Mouse (Mus musculus) CH12.LX (cell line): ENCODE measurements around the gene Pias4. TPM values are rescaled to one million over a fixed set of nuclear protein-coding genes. Genes with fewer than 3 reads are reported as not detected.
A peak's percentile ranks its signal among the peaks of the same experiment; 100 is the strongest.

ENCODE experiments used
- DNase-seq: peaks from one replicate; pipeline ENCODE4 v3.0.0-alpha.2; 2013; ENCODE audit errors: extremely low read depth
- H3K27ac ChIP-seq: 2 replicates; pipeline ENCODE4 v1.5.1; 2012; ENCODE audit warnings: low read depth, mild to moderate bottlenecking, control low read depth, moderate library complexity; ENCODE audit not compliant: insufficient read depth
- H3K27me3 ChIP-seq: replicated peaks from 2 replicates; pipeline ENCODE3; 2012; ENCODE audit warnings: inconsistent platforms
- H3K36me3 ChIP-seq, 2 experiments: replicated peaks in 1 of 2; 2 replicates each; pipeline versions ENCODE3 to v1.6.1; 2012; ENCODE audit warnings: inconsistent platforms in 1 of 2, low read length in 1 of 2, mild to moderate bottlenecking in 1 of 2, mixed read lengths in 1 of 2, moderate library complexity in 1 of 2; ENCODE audit not compliant: control insufficient read depth in 1 of 2, insufficient read depth in 1 of 2
- H3K4me1 ChIP-seq, 2 experiments: 2 replicates each; pipeline ENCODE4 v1.6.1; 2012; ENCODE audit warnings: inconsistent platforms in 1 of 2, moderate library complexity in 1 of 2; ENCODE audit not compliant: insufficient read depth in 2 of 2, control insufficient read depth in 1 of 2
- H3K4me2 ChIP-seq: 2 replicates; pipeline ENCODE4 v1.6.1; 2012; ENCODE audit warnings: low read depth, mild to moderate bottlenecking, control low read depth; ENCODE audit not compliant: poor library complexity, insufficient read depth, severe bottlenecking
- H3K4me3 ChIP-seq, 3 experiments: fragments of 150-350 bp in 1 of 3; sonication (generic) in 1 of 3; replicated peaks in 1 of 3; 2 replicates each; pipeline versions ENCODE3 to v1.5.1; 2011 to 2012; ENCODE audit warnings: low read depth in 2 of 3, low read length in 2 of 3, mild to moderate bottlenecking in 2 of 3, moderate library complexity in 2 of 3, control low read depth in 1 of 3, improper control_type of control experiment in 1 of 3, inconsistent platforms in 1 of 3, mixed read lengths in 1 of 3; ENCODE audit not compliant: poor library complexity in 1 of 3
- H3K79me2 ChIP-seq: replicated peaks from 2 replicates; pipeline ENCODE4 v1.6.1; 2012; ENCODE audit warnings: mild to moderate bottlenecking, moderate library complexity; ENCODE audit not compliant: control insufficient read depth, poor library complexity, insufficient read depth, severe bottlenecking; ENCODE audit errors: extremely low read depth
- H3K9ac ChIP-seq: 2 replicates; pipeline ENCODE4 v1.6.1; 2012; ENCODE audit warnings: low read depth, mild to moderate bottlenecking, control low read depth, moderate library complexity; ENCODE audit not compliant: insufficient read depth
- H3K9me3 ChIP-seq: replicated peaks from 2 replicates; pipeline ENCODE3; 2012; ENCODE audit warnings: low read length, inconsistent platforms, mixed read lengths
- BHLHE40 ChIP-seq: IDR thresholded peaks from 2 replicates; pipeline ENCODE4 v1.6.1; 2011; ENCODE audit warnings: mild to moderate bottlenecking, low read depth, low read length, improper control_type of control experiment
- CHD1 ChIP-seq: IDR thresholded peaks from 2 replicates; pipeline ENCODE4 v1.6.1; 2012; ENCODE audit warnings: low read depth, low read length, improper control_type of control experiment, inconsistent platforms
- CTCF ChIP-seq, 2 experiments: IDR thresholded peaks in 1 of 2; conservative IDR thresholded peaks in 1 of 2; 2 replicates each; pipeline ENCODE4 v1.5.1; 2011 to 2012; ENCODE audit warnings: low read depth in 2 of 2, low read length in 2 of 2, improper control_type of control experiment in 1 of 2, inconsistent platforms in 1 of 2, mild to moderate bottlenecking in 1 of 2, moderate library complexity in 1 of 2
- GABPA ChIP-seq: IDR thresholded peaks from 2 replicates; pipeline ENCODE4 v1.6.1; 2012; ENCODE audit warnings: low read depth, low read length, improper control_type of control experiment, inconsistent platforms; ENCODE audit not compliant: insufficient replicate concordance
- JUN ChIP-seq: IDR thresholded peaks from 2 replicates; pipeline ENCODE4 v1.6.1; 2011; ENCODE audit warnings: low read depth, mild to moderate bottlenecking, low read length, improper control_type of control experiment, moderate library complexity; ENCODE audit not compliant: insufficient read depth
- KAT2A ChIP-seq: IDR thresholded peaks from 2 replicates; pipeline ENCODE4 v1.6.1; 2012; ENCODE audit warnings: low read length, improper control_type of control experiment, inconsistent platforms; ENCODE audit not compliant: insufficient replicate concordance
- MAZ ChIP-seq: IDR thresholded peaks from 2 replicates; pipeline ENCODE4 v1.6.1; 2012; ENCODE audit warnings: low read depth, mild to moderate bottlenecking, inconsistent platforms, low read length, improper control_type of control experiment, moderate library complexity
- PAX5 ChIP-seq: IDR thresholded peaks from 2 replicates; pipeline ENCODE4 v1.6.1; 2012; ENCODE audit warnings: low read length, inconsistent platforms, mixed read lengths
- POLR2A ChIP-seq: IDR thresholded peaks from 2 replicates; pipeline ENCODE4 v1.6.1; 2011; ENCODE audit warnings: low read depth, mild to moderate bottlenecking, improper control_type of control experiment, low read length
- RAD21 ChIP-seq: IDR thresholded peaks from 2 replicates; pipeline ENCODE4 v1.6.1; 2011; ENCODE audit warnings: low read depth, mild to moderate bottlenecking, low read length, improper control_type of control experiment, moderate library complexity
- TCF12 ChIP-seq: IDR thresholded peaks from 2 replicates; pipeline ENCODE4 v1.6.1; 2014; ENCODE audit warnings: low read depth, mild to moderate bottlenecking, inconsistent platforms, low read length, improper control_type of control experiment
- ZC3H11A ChIP-seq: IDR thresholded peaks from 2 replicates; pipeline ENCODE4 v1.6.1; 2012; ENCODE audit warnings: low read depth, mild to moderate bottlenecking, inconsistent platforms, low read length, improper control_type of control experiment
- ZKSCAN1 ChIP-seq: IDR thresholded peaks from 2 replicates; pipeline ENCODE4 v1.6.1; 2012; ENCODE audit warnings: low read depth, inconsistent platforms, low read length, improper control_type of control experiment, borderline replicate concordance
- ZMIZ1 ChIP-seq: IDR thresholded peaks from 2 replicates; pipeline ENCODE4 v1.6.1; 2012; ENCODE audit warnings: low read depth, mild to moderate bottlenecking, inconsistent platforms, low read length, improper control_type of control experiment
- ZNF384 ChIP-seq: IDR thresholded peaks from 2 replicates; pipeline ENCODE4 v1.6.1; 2012; ENCODE audit warnings: low read depth, low read length, improper control_type of control experiment, inconsistent platforms
- dilution Hi-C: fragments of 300-500 bp; cut with MboI; formaldehyde crosslinking; loops from 2 replicates; pipeline ENCODE4 v1.14.3; 2020; ENCODE audit warnings: low sequenced_read_pairs; ENCODE audit not compliant: extremely low pct_unique_long_range_greater_than_20kb, extremely low pct_ligation_motif_present
- in situ Hi-C: fragments of 300-500 bp; cut with MboI; formaldehyde crosslinking; loops from 3 replicates; pipeline ENCODE4 v1.14.3; 2019; ENCODE audit warnings: low sequenced_read_pairs, low pct_ligation_motif_present, low pct_unique_long_range_greater_than_20kb, mixed read lengths
- polyA plus RNA-seq: library from polyadenylated mRNA; unstranded; fragments of >175 nt; gene quantifications from 2 replicates; pipeline ENCODE4 v1.2.1, GENCODE M21; 2012; ENCODE audit warnings: low read depth; ENCODE audit not compliant: insufficient read length
- total RNA-seq, 2 experiments: library from RNA; depleted of rRNA; stranded (reverse); fragments of 300-350 nt in 1 of 2; fragments of >200 nt in 1 of 2; gene quantifications; 2 replicates each; pipeline ENCODE4 v1.2.3; 2012 to 2014

Gene Pias4
- total and polyA plus RNA-seq, 3 experiments: 15.3 to 33.5 (median 26.6) TPM

GRCm38 (mm10) chr10:81191342-81191982, 23.7 kb upstream of the Pias4 start:
- peak overlapping the region in 1 of 3 experiments; percentile 59 for H3K4me3 ChIP-seq
- peak overlapping the region; percentile 65 for H3K4me2 ChIP-seq
- in situ Hi-C loops (loop anchor here (10.0 kb wide), 1 partner anchor 163 kb away; the partner anchor contains the start of genes Hmg20b and Mfsd12), dilution Hi-C loops (no loop called here)
- DNase-seq: no peak
- H3K79me2 ChIP-seq: no peaks in the 10 kb centered on the region
- peaks cover 3% of the 10 kb centered on the region for H3K27me3 ChIP-seq
- peaks cover 23 to 50% of the 10 kb centered on the region in 2 experiments for H3K4me1 ChIP-seq
- peak overlapping the region; percentile 67 for H3K9ac ChIP-seq
- TF ChIP-seq TCF12: no peak
- no peak for TF ChIP-seq ZC3H11A
- no peak for TF ChIP-seq POLR2A
- no peak for TF ChIP-seq ZNF384
- TF ChIP-seq KAT2A: no peak
- TF ChIP-seq ZMIZ1: no peak
- TF ChIP-seq ZKSCAN1: no peak
- no peak for TF ChIP-seq CHD1
- no peak for TF ChIP-seq BHLHE40
- no peak for TF ChIP-seq MAZ
- TF ChIP-seq JUN: no peak
- no peak for TF ChIP-seq GABPA
- H3K27ac ChIP-seq: no peak overlapping the region
- H3K9me3 ChIP-seq: no peaks in the 10 kb centered on the region
- H3K36me3 ChIP-seq: peaks cover 27 to 47% of the 10 kb centered on the region in 2 experiments

GRCm38 (mm10) chr10:81190912-81191321, 23.2 kb upstream of the Pias4 start:
- peaks cover 20 to 45% of the 10 kb centered on the region in 2 experiments for H3K4me1 ChIP-seq
- DNase-seq: no peak

More at GRCm38 (mm10) chr10:81190912-81191321, 23.2 kb upstream of the Pias4 start:
- Histone ChIP-seq H3K9ac (no peak overlapping the region), H3K4me3 (no peak overlapping the region), H3K9me3 (no peaks in the 10 kb centered on the region), H3K36me3 (peaks cover 29 to 49% of the 10 kb centered on the region in 2 experiments), H3K27ac (no peak overlapping the region), H3K79me2 (no peaks in the 10 kb centered on the region), H3K4me2 (no peak overlapping the region), H3K27me3 (peaks cover 2% of the 10 kb centered on the region)
- TF ChIP-seq PAX5: no peak
- TF ChIP-seq RAD21: peak; percentile 1
- peak in 1 of 2 experiments; percentile 29; a peak in 1 of 4 replicates for TF ChIP-seq CTCF (conservative IDR thresholded peaks at IDR 0.05 in 1 of 2, IDR thresholded peaks at IDR 0.05 in 1 of 2; ENCODE audit: low read depth in 2 of 2, low read length in 2 of 2)
- dilution Hi-C loops: no loop called here
- in situ Hi-C loops: loop anchor here (10.0 kb wide), 1 partner anchor 164 kb away; the partner anchor contains the start of genes Hmg20b and Mfsd12
